Mouse (Mus musculus) limb, embryonic 12.5 days (tissue): ENCODE measurements around the gene Trnau1ap. TPM values are rescaled to one million over a fixed set of nuclear protein-coding genes. Genes with fewer than 3 reads are reported as not detected.

ENCODE experiments used
- ATAC-seq: fragments of 200-750 bp; cut with Nextera tagmentation; 2 replicates; pipeline ENCODE4 v1.8.0; 2017; ENCODE audit warnings: low read depth, moderate TSS enrichment; ENCODE audit not compliant: insufficient number of reproducible peaks, insufficient read depth, low FRiP score, low TSS enrichment
- H3K27ac ChIP-seq: fragments of 300-500 bp; sonication (generic); 2 replicates; pipeline ENCODE4 v1.5.1; 2016; ENCODE audit warnings: mild to moderate bottlenecking, moderate library complexity
- H3K27me3 ChIP-seq: fragments of 300-500 bp; sonication (generic); 2 replicates; pipeline ENCODE4 v1.6.1; 2016; ENCODE audit warnings: mild to moderate bottlenecking, moderate library complexity
- H3K36me3 ChIP-seq: fragments of 300-500 bp; sonication (generic); 2 replicates; pipeline ENCODE4 v1.6.1; 2016; ENCODE audit warnings: mild to moderate bottlenecking, moderate library complexity
- H3K4me1 ChIP-seq: fragments of 300-500 bp; sonication (generic); replicated peaks from 2 replicates; pipeline ENCODE4 v1.6.1; 2016
- H3K4me2 ChIP-seq: fragments of 300-500 bp; sonication (generic); 2 replicates; pipeline ENCODE4 v1.6.1; 2016; ENCODE audit warnings: mild to moderate bottlenecking, moderate library complexity
- H3K4me3 ChIP-seq: fragments of 300-500 bp; sonication (generic); replicated peaks from 2 replicates; pipeline ENCODE4 v1.5.1; 2016; ENCODE audit warnings: mild to moderate bottlenecking
- H3K9ac ChIP-seq: fragments of 300-500 bp; sonication (generic); replicated peaks from 2 replicates; pipeline ENCODE4 v1.6.1; 2016; ENCODE audit warnings: mild to moderate bottlenecking, moderate library complexity
- H3K9me3 ChIP-seq: fragments of 300-500 bp; sonication (generic); 2 replicates; pipeline ENCODE4 v1.6.1; 2016; ENCODE audit warnings: mild to moderate bottlenecking, moderate library complexity
- WGBS: fragments of 180-500 bp; shearing (Covaris S2); methylation state at CpG from one replicate; pipeline ENCODE4 v1.1.7; 2016; 5-methylcytosine and 5-hydroxymethylcytosine counted together
- polyA plus RNA-seq: library from polyadenylated mRNA; unstranded; fragments of >200 nt; fragmentation: Nextera tagmentation; extraction: Ambion mirVana; gene quantifications from 2 replicates; pipeline ENCODE4 v1.2.1, GENCODE M21; 2016

The Trnau1ap gene
- polyA plus RNA-seq, 1 experiment from 2014 or later: 84.7 TPM

DNA sequence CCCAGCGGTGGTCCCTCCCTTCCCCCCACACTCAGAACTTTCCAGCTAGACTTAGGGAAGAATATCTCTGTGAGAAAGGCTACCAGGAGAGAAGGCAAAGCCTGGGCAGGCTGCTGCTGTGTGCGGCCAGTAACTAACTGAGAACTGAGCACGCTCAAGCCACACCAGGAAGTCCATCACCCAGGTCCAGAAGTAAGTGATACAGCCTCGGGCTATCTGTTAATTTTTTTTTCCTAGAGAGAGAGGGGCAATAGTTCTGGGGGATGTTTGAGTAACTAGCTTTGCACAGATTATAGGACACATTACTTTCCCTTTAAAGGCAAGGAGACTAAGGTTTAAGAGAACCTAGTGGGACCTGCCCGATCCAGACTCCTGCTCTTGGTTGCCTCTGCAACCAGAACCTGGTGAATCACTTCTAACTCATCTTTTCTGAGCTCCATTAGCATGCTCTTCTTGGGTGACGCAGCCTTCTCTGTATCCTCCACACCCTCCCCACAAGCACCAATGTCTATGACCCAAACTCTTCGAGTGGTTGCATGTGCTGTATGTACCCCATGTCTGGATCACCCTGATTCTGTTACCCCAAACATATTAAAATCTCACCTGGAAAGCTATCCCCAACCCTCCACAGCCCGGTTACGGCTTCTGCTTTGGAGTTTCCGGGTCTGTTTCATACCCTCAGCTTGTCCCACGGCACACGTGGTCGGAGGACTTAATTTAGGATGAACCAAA lies 15.2 kb upstream of the Trnau1ap start:
- Histone ChIP-seq H3K36me3 (peaks cover 12% of the 10 kb centered on the region), H3K9ac (peak overlapping the region; percentile 83), H3K27ac (peak overlapping the region; percentile 77; the same call in 1 of the 2 replicates), H3K4me3 (peak overlapping the region; percentile 79), H3K27me3 (no peaks in the 10 kb centered on the region), H3K9me3 (no peaks in the 10 kb centered on the region), H3K4me2 (peak overlapping the region; percentile 88), H3K4me1 (peaks cover 19% of the 10 kb centered on the region)
- WGBS: 5% methylated on average over 13 of the region's 13 CpGs
- ATAC-seq: 0 out of 2 replicates have a peak, but pooled peaks have one; percentile 6

DNA sequence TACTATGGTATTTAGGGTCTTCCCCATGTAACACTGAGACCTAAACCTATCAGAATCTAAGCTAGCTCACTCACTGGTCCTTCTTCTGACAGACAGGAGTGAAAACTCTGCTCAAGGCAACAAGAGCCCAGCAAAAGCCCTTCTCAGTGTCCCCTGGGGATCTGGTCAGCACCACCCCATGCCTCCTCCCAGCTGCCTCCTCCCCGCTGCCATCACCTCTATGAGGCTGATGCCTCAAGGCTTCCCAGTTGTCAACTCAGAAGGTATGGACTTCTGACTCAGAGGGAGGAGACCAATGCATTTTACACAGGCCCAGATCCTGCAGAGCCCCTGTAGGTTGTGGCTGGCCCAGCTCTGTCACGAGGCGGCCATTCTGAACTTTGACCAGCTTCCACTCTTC lies 12.1 kb upstream of the Trnau1ap start:
- no peak for ATAC-seq
- WGBS: 89% methylated on average over 3 of the region's 3 CpGs
- Histone ChIP-seq H3K27me3 (no peaks in the 10 kb centered on the region), H3K4me2 (no peak overlapping the region), H3K4me3 (no peak overlapping the region), H3K36me3 (peaks cover 42% of the 10 kb centered on the region), H3K9me3 (no peaks in the 10 kb centered on the region), H3K9ac (no peak overlapping the region), H3K4me1 (peaks cover 19% of the 10 kb centered on the region), H3K27ac (no peak overlapping the region)

DNA sequence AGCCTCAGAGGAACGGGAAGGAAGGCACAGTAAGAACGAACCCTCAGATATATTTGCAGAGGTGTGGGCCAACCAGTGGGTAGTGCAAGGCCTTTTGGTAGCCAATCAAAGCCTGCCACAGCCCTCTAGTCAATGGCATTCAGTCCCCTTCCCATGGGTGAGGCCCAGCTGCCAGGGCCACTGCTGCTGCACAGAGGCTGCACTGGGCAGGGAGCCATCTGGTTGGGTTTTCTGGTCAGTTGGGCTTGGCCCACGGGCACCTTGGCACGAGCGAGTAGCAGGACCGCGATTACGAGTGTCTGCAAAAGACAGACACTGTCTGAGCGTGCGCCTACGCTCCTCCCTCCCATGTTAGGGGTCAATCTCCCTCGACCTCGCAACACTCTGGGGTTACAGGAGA lies 9.6 kb upstream of the Trnau1ap start:
- Histone ChIP-seq H3K36me3 (peaks cover 66% of the 10 kb centered on the region), H3K9ac (no peak overlapping the region), H3K27ac (no peak overlapping the region), H3K4me2 (no peak overlapping the region), H3K27me3 (no peaks in the 10 kb centered on the region), H3K9me3 (no peaks in the 10 kb centered on the region), H3K4me1 (peaks cover 9% of the 10 kb centered on the region), H3K4me3 (no peak overlapping the region)
- 88% methylated on average over 13 of the region's 13 CpGs for WGBS
- no peak for ATAC-seq

DNA sequence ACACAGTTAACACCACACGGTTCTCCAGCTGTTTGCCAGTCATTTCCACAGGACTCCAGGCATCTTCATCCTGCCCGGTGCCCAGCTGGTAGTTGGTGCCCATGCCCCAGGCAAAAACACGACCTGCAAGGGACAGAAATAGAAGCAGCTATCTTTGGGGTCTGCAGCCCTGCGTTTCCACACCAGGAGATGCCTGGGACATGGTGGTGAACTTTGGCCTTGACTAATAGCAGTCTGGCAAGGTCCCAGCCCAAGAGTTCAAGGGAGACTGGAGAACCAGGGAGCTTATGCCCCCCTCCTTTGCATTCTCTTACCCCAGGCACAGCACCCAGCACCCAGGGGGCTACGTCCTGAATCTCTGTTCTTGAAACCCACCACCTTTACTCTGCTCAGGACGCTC lies 3.5 kb upstream of the Trnau1ap start:
- H3K9ac ChIP-seq: no peak overlapping the region
- 89% methylated on average over 6 of the region's 6 CpGs for WGBS
- H3K36me3 ChIP-seq: peaks cover 59% of the 10 kb centered on the region
- H3K4me1 ChIP-seq: peaks cover 6% of the 10 kb centered on the region
- ATAC-seq: no peak
- H3K4me2 ChIP-seq: no peak overlapping the region
- no peak overlapping the region for H3K27ac ChIP-seq
- H3K4me3 ChIP-seq: no peak overlapping the region
- no peaks in the 10 kb centered on the region for H3K27me3 ChIP-seq
- H3K9me3 ChIP-seq: no peaks in the 10 kb centered on the region

DNA sequence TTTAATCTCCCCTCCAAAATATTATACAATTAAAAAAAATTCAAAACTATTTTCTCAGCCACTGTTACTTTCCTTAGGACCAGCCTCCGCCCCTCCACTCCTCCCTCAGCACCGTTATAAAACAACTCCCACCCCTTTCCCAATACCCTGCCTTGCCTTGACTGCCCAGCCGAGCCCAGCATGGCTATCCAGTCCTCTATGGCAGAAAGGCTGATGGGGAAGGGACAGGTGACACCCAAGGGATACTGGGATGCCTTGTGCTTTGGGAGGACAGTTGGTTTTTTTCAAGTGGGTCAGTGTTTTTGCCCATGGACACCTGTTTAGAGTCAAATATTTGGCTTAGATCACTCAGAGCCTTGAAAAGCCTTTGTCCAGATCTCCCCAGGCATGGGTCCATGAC lies 2.6 kb upstream of the Trnau1ap start:
- no peaks in the 10 kb centered on the region for H3K9me3 ChIP-seq
- H3K9ac ChIP-seq: no peak overlapping the region
- no peak overlapping the region for H3K4me2 ChIP-seq
- no peak overlapping the region for H3K4me3 ChIP-seq
- H3K27me3 ChIP-seq: no peaks in the 10 kb centered on the region
- 81% methylated on average over 3 of the region's 3 CpGs for WGBS
- peaks cover 55% of the 10 kb centered on the region for H3K36me3 ChIP-seq
- no peak for ATAC-seq
- H3K27ac ChIP-seq: no peak overlapping the region
- H3K4me1 ChIP-seq: peaks cover 6% of the 10 kb centered on the region

GRCm38 (mm10) chr4:132329835-132330354 lies 557 bp upstream of the Trnau1ap start:
- peaks cover 49% of the 10 kb centered on the region for H3K36me3 ChIP-seq
- no peaks in the 10 kb centered on the region for H3K27me3 ChIP-seq
- no peaks in the 10 kb centered on the region for H3K9me3 ChIP-seq
- 9% methylated on average over 10 of the region's 10 CpGs for WGBS
- peak overlapping the region; percentile 84 for H3K9ac ChIP-seq
- peak overlapping the region; percentile 89 for H3K27ac ChIP-seq
- peaks cover 6% of the 10 kb centered on the region for H3K4me1 ChIP-seq
- peak overlapping the region; percentile 65 for H3K4me2 ChIP-seq
- no peak for ATAC-seq
- peak overlapping the region; percentile 83 for H3K4me3 ChIP-seq

DNA sequence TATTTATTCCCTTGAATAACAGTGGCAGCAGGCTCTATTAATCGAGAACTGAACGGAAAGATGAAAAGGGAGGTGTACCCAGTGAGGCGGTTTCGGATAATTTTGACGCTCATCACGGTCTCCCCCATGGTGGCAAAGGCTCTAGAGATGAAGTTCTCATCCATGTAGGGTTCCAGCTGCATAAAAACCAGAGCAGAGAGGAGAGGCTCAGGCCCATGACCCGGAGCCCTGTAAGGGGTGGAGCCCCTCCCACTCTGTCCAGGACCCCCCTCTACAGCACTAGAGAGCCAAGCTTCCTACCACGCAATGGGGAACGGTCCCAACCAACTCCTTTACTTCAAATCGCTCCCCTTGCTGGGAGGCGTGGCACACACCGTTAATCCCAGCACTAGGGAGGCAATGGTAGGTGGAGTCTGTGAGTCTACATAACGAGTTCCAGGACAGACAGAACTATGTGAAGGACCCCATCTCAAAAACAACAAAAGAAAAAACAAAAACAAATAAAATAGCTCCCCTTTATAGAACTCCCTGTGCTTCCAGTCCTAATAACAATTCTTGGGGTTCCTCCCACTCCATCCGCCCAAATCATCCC lies 851 bp downstream of the Trnau1ap start:
- Histone ChIP-seq H3K9me3 (no peaks in the 10 kb centered on the region), H3K4me2 (peak overlapping the region; percentile 65), H3K9ac (peak overlapping the region; percentile 84), H3K4me1 (peaks cover 6% of the 10 kb centered on the region), H3K27ac (peak overlapping the region; percentile 89), H3K36me3 (peaks cover 49% of the 10 kb centered on the region), H3K27me3 (no peaks in the 10 kb centered on the region), H3K4me3 (peak overlapping the region; percentile 83)
- no peak for ATAC-seq
- 50% methylated on average over 14 of the region's 14 CpGs for WGBS

DNA sequence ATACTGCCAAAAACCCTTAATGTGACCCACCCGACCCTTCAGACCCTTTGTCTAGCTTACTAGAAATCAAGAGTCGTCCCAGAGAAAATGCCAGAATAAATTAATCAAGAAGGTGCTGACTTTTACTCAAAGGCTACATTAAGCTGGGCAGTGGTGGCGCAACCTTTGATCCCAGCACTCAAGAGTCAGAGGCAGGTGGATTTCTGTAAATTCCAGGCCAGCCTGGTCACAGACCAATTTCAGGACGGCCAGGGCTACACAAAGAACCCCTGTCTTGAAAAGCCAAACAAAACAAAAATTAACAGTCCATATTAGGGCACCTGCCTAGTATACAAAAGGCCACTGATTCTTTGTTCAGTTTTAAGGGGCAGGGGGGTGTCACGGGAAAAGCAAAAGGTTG lies 2.9 kb downstream of the Trnau1ap start:
- Histone ChIP-seq H3K27me3 (no peaks in the 10 kb centered on the region), H3K36me3 (peaks cover 51% of the 10 kb centered on the region), H3K27ac (no peak overlapping the region), H3K4me2 (no peak overlapping the region), H3K9me3 (no peaks in the 10 kb centered on the region), H3K9ac (no peak overlapping the region), H3K4me3 (no peak overlapping the region), H3K4me1 (peaks cover 6% of the 10 kb centered on the region)
- WGBS: 81% methylated on average over 5 of the region's 5 CpGs
- ATAC-seq: no peak

- Histone ChIP-seq H3K27me3 (no peaks in the 10 kb centered on the region), H3K36me3 (peaks cover 88% of the 10 kb centered on the region), H3K9me3 (no peaks in the 10 kb centered on the region), H3K4me1 (no peaks in the 10 kb centered on the region), H3K27ac (no peak overlapping the region), H3K9ac (no peak overlapping the region), H3K4me3 (no peak overlapping the region), H3K4me2 (no peak overlapping the region)
- no peak for ATAC-seq
- WGBS: 85% methylated on average over 8 of the region's 8 CpGs
Measured at GRCm38 (mm10) chr4:132315711-132316110, 13.6 kb downstream of the Trnau1ap start.

GRCm38 (mm10) chr4:132312627-132313026 lies 16.7 kb downstream of the Trnau1ap start:
- no peak for ATAC-seq
- H3K36me3 ChIP-seq: peaks cover 74% of the 10 kb centered on the region

DNA sequence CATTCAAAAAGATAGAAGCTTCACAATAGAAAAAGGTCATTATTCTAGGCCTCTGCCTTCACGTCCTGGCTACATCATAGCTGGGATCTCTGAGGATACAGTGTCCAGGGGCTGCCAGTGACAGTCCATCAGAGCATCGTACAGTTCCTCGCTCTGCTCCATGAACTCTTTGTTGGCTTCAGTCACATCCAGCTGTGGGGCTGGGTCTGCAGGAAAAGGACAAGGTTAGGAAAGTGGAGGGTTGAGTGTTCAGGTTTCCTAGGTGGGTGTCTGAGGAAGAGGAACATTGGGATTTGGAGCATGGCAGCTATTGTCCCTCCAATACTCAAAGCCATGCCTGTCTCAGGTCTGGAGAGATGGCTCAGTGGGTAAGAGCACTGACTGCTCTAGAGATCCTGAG lies 17.5 kb downstream of the Trnau1ap start:
- no peak overlapping the region for H3K4me2 ChIP-seq
- H3K4me1 ChIP-seq: peaks cover 10% of the 10 kb centered on the region
- peaks cover 66% of the 10 kb centered on the region for H3K36me3 ChIP-seq
- no peak overlapping the region for H3K9ac ChIP-seq
- H3K27me3 ChIP-seq: no peaks in the 10 kb centered on the region
- no peak overlapping the region for H3K4me3 ChIP-seq
- no peaks in the 10 kb centered on the region for H3K9me3 ChIP-seq
- WGBS: 44% methylated on average over 3 of the region's 3 CpGs
- no peak overlapping the region for H3K27ac ChIP-seq
- no peak for ATAC-seq

More at GRCm38 (mm10) chr4:132312627-132313026, 16.7 kb downstream of the Trnau1ap start:
- Histone ChIP-seq H3K4me3 (no peak overlapping the region), H3K4me2 (no peak overlapping the region), H3K9ac (no peak overlapping the region), H3K4me1 (peaks cover 10% of the 10 kb centered on the region), H3K27me3 (no peaks in the 10 kb centered on the region), H3K27ac (no peak overlapping the region), H3K9me3 (no peaks in the 10 kb centered on the region)
- 90% methylated on average over 5 of the region's 5 CpGs for WGBS
